Mouse (Mus musculus) kidney, adult 11 months (tissue): ENCODE data around the gene Aff3.
"Not testable (repeated sequence)": the region's sequence is repeated elsewhere in the genome, so short reads cannot be mapped to it uniquely, and the experiment has no call there.

Experiments used
- DNase-seq: peaks from one replicate; pipeline ENCODE4 v3.0.0; 2022

Gene Aff3

GRCm38 (mm10) chr1:38430311-38430710 is 234.4 kb downstream of the Aff3 start:
- not testable (repeated sequence) for DNase-seq

GRCm38 (mm10) chr1:38428708-38429683 is 235.8 kb downstream of the Aff3 start:
- no peak for DNase-seq

- DNase-seq = no peak
Observed at GRCm38 (mm10) chr1:38422921-38423320, 241.8 kb downstream of the Aff3 start.

- no peak for DNase-seq
Observed at GRCm38 (mm10) chr1:38419331-38419730, 245.4 kb downstream of the Aff3 start.

GRCm38 (mm10) chr1:38418181-38419032 is 246.3 kb downstream of the Aff3 start:
- DNase-seq = no peak

GRCm38 (mm10) chr1:38417196-38417595 is 247.6 kb downstream of the Aff3 start:
- no peak for DNase-seq

GRCm38 (mm10) chr1:38415511-38415910 is 249.2 kb downstream of the Aff3 start:
- DNase-seq = no peak

GRCm38 (mm10) chr1:38411106-38411505 is 253.6 kb downstream of the Aff3 start:
- DNase-seq = no peak

- no peak for DNase-seq
Observed at GRCm38 (mm10) chr1:38410457-38410856, 254.3 kb downstream of the Aff3 start.

- no peak for DNase-seq
Observed at GRCm38 (mm10) chr1:38408241-38408640, 256.5 kb downstream of the Aff3 start.

GRCm38 (mm10) chr1:38403781-38404180 is 261.0 kb downstream of the Aff3 start:
- DNase-seq = no peak

- no peak for DNase-seq
Observed at GRCm38 (mm10) chr1:38401856-38402255, 262.9 kb downstream of the Aff3 start.

- DNase-seq = no peak
Observed at GRCm38 (mm10) chr1:38399269-38399668, 265.5 kb downstream of the Aff3 start.

- DNase-seq = no peak
Observed at GRCm38 (mm10) chr1:38398566-38398965, 266.2 kb downstream of the Aff3 start.

- DNase-seq = no peak
Observed at GRCm38 (mm10) chr1:38395194-38395681, 269.5 kb downstream of the Aff3 start.

GRCm38 (mm10) chr1:38394493-38394892 is 270.3 kb downstream of the Aff3 start:
- no peak for DNase-seq

- no peak for DNase-seq
Observed at GRCm38 (mm10) chr1:38393516-38393915, 271.2 kb downstream of the Aff3 start.

GRCm38 (mm10) chr1:38392928-38393327 is 271.8 kb downstream of the Aff3 start:
- peak; percentile 8 for DNase-seq

- no peak for DNase-seq
Observed at GRCm38 (mm10) chr1:38390886-38391249, 273.9 kb downstream of the Aff3 start.

GRCm38 (mm10) chr1:38390235-38390885 is 274.4 kb downstream of the Aff3 start:
- no peak for DNase-seq

GRCm38 (mm10) chr1:38389576-38389975 is 275.2 kb downstream of the Aff3 start:
- no peak for DNase-seq

- no peak for DNase-seq
Observed at GRCm38 (mm10) chr1:38388466-38388865, 276.3 kb downstream of the Aff3 start.

GRCm38 (mm10) chr1:38387438-38387837 is 277.3 kb downstream of the Aff3 start:
- no peak for DNase-seq
